Mouse (Mus musculus) granulocyte monocyte progenitor cell, adult 5-6 weeks (primary cell): ENCODE data around the gene Cnpy2. TPM values are rescaled to one million over a fixed set of nuclear protein-coding genes. Genes with fewer than 3 reads are reported as not detected.
A peak's percentile ranks its signal among the peaks of the same experiment; 100 is the strongest.

Experiments
- ATAC-seq: replicated peaks from 2 replicates; pipeline ENCODE4 v1.8.0; 2016; ENCODE audit warnings: mild to moderate bottlenecking, moderate TSS enrichment, inconsistent platforms; ENCODE audit not compliant: poor library complexity, severe bottlenecking
- total RNA-seq, 2 experiments: library from RNA; stranded (forward) in 1 of 2; stranded (reverse) in 1 of 2; fragments of 200-712, 200-1000 nt in 1 of 2; fragments of >200 nt in 1 of 2; fragmentation: Nextera tagmentation in 1 of 2; gene quantifications; 2 replicates each; pipeline ENCODE4 v1.2.3; 2014 to 2017

Cnpy2 gene
- total RNA-seq, 2 experiments from 2014 or later = 135 to 200 TPM

GRCm38 (mm10) chr10:128361836-128362235 lies 39.6 kb downstream of the Cnpy2 start:
- ATAC-seq = no peak

DNA sequence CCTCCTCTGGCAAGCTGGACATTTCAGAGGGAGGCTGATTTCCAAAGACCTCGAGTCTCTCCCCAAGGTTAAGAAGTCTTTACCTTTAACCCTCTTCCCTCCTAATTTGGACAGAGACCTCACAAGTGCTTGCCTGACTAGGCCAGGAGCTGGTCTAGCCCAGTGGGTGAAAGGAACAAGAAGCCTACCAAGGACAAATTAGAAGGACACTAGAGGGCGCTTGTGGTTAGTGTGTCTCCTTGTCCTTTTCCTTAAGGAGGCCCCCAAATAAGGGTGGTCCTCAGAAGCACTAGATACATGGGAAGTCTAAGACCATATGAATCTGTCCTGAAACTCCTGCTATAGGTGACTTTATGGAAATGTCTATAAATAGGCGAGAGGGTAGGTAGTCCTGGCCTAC lies 40.3 kb downstream of the Cnpy2 start:
- peak; percentile 48 for ATAC-seq

DNA sequence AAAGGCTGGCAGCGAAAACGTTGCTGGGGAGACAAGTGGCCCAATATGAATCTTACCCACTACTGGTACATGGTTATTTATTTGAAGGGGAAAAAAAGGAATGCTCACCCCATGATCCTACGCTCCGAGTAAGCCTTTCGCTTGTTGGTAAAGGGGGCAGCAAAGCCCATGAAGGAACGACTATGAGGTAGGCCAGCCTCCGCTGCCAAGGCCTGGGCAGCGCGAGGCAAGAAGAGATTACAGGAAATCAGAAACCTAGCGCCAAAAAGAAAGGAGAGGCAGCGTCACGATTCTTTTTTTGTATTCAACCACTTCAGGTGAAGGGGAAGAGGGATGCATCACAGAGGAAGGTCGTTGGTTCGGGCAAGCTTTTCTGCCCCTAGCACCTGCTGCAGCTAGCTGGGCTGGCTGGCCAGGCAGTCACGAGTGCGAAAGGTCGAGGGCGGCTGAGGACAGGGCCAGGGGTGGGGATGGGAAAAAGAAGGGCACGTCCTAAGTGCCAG lies 45.7 kb downstream of the Cnpy2 start:
- ATAC-seq = peak; percentile 6

DNA sequence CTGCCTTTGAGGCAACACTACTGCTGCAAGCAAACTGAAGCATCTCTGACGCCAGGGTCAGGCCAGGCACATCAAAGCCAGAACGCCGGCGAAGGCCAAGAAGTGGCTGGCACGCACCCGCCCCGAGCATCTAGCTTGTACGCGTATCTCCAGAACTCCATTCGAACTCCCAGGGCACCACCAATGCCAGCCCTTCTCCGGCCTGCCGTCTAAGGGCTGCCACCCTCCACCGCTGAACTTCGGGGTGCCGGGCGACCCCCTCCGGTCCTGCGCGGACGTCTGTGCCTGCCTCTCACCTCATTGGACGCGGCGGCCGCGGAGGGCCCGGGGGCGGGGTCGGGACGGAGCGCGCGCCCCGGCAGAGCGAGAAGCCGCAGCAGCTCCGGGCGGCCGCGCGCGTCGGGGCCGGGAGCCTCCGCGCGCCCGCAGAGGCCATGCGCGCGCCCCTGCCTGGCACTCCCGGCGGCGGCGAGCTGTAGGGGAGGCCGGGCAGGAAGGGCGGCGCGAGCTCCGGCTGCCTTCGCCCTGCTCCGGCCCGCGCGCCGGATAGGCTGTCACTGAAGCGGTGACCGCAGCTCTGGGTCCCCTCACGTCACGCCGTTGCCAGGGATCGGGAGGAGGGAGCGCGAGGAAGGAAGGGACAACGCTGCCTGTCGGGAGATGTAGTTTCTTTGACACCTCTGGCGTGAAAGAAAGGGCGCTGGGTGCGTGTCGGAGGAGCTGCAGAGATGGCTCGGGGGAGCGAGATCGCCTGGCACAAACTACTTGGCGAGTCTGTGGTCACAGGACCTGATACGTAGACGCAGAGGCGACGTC lies 46.4 kb downstream of the Cnpy2 start, which contains the start of gene Coq10a:
Gene Coq10a, minus strand, starts transcription at position 596 of the 816 bp plus-strand sequence.
- ATAC-seq = peak; percentile 70

- ATAC-seq = no peak
Observed at GRCm38 (mm10) chr10:128369218-128369543, 46.9 kb downstream of the Cnpy2 start.

GRCm38 (mm10) chr10:128369599-128369998 lies 47.3 kb downstream of the Cnpy2 start:
- ATAC-seq = no peak

DNA sequence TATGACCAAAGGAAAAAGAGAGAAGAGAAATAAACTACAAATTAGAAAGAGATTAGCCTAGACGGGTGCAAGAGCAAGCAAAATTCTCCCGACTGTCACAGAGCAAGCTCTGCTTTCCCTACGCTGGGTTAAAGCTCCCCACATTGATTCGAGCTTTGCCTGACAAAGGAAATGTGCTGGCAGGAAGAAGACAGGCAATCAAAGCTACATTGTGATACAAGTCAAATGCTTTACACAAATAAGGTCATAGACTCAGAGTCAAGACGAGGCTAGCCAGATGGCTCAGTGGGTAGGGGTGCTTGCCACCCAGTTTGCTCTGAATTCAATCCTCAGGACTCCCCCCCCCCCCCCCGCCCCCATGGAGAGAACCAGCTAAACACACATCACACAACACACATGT lies 47.8 kb downstream of the Cnpy2 start:
- no peak for ATAC-seq

DNA sequence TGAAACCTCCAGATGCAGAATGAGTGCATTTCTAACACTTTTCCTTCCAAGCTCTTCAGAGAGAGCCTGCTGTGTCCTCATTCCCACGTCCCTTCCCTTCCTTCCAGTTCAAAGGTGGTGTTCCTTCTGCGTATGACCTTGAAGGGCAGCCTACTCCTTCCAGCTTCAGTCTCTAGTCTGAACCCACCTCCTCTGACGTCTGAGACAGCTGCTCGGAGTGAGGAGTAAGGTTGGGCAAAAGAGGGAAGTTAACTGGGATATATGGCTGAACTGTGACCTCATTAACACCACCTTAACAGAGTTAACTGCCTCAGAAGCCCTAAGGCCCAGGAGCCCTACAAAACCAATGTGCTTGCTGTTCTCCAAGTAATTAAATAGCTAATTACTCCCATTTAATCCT lies 48.3 kb downstream of the Cnpy2 start:
- ATAC-seq = peak; percentile 15

- ATAC-seq = no peak
Observed at GRCm38 (mm10) chr10:128372142-128372541, 49.9 kb downstream of the Cnpy2 start.

DNA sequence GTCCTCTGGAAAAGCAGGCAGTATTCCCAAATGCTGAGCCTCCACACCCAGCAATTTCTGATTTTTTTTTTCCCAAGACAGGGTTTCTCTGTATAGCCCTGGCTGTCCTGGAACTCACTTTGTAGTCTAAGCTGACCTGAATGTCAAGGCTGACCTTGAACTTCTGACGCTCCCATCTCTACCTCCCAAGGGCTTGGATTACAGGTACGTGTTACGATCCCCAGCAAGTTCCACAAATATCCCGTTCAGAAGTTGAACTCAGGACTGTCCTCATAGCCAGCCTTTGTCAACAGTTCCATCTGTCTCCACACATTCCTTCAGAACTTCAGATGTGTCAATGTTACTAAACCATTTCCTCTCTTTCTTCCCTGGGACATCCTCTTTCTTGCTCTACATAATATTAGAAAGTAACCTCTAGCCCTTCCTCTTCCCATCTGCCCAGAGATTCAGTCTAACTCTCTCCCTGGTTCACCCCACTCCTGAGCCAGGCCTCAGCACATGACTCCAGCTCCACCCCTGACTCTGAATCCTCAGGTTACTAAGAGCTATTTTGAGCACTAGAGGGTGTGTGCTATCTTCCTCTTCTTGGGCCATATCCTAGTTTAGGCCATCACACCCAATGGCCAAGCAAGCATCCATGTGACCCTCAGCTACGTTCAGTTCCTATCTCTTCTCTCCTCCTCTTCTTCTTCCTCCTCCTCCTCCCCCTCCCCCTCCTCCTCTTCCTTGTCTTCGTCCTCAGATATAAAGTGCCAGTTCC lies 50.9 kb downstream of the Cnpy2 start:
- peak; percentile 60 for ATAC-seq

DNA sequence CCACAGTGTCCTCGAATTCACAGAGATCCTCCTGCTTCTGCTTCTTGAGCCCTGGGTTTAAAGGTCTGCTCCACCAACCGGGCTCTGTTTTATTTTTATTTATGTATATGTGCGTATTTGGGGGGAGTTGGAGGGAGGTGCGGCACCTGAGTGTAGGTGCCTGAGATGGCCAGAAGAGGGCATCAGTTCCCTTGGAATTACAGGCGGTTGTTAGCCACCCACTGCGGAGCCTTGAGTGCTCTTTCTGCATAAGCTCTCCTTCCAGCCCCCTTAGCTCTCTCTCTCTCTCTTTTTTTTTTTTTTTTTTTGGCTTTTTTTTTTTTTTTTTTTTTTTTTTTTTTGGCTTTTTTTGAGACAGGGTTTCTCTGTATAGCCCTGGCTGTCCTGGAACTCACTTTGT lies 52.1 kb downstream of the Cnpy2 start:
- no peak for ATAC-seq

GRCm38 (mm10) chr10:128376099-128376454 lies 53.8 kb downstream of the Cnpy2 start:
- ATAC-seq = no peak

- ATAC-seq = peak; percentile 52
Observed at GRCm38 (mm10) chr10:128376455-128377211, 54.4 kb downstream of the Cnpy2 start, which contains the start of gene Ankrd52. Gene Ankrd52 (plus strand): TSS chr10:128377115.

Other genes with a start within 250 kb of the Cnpy2 start
- 1,867 and 2,007 TPM in 2 replicates for gene Atp5b, start 239.2 kb upstream of the Cnpy2 start, total RNA-seq (2014; fragmentation: Nextera tagmentation)
- 1,997 and 2,300 TPM in 2 replicates for gene Atp5b, start 239.2 kb upstream of the Cnpy2 start, total RNA-seq (2017)
- 54.8 and 64.2 TPM in 2 replicates for gene Baz2a, start 230.9 kb upstream of the Cnpy2 start, total RNA-seq (2014; fragmentation: Nextera tagmentation)
- gene Baz2a, start 230.9 kb upstream of the Cnpy2 start, total RNA-seq (2017) = 15.0 and 17.2 TPM in 2 replicates
- 14.3 and 20.5 TPM in 2 replicates for gene Rbms2, start 142.2 kb upstream of the Cnpy2 start, total RNA-seq (2014; fragmentation: Nextera tagmentation)
- 1.8 and 2.1 TPM in 2 replicates for gene Rbms2, start 142.2 kb upstream of the Cnpy2 start, total RNA-seq (2017)
- gene Gls2, start 128.0 kb upstream of the Cnpy2 start, total RNA-seq (2014; fragmentation: Nextera tagmentation) = not detected in 2 replicates
- gene Gls2, start 128.0 kb upstream of the Cnpy2 start, total RNA-seq (2017) = not detected in 2 replicates
- 15.1 and 16.3 TPM in 2 replicates for gene Spryd4, start 110.7 kb upstream of the Cnpy2 start, total RNA-seq (2014; fragmentation: Nextera tagmentation)
- gene Spryd4, start 110.7 kb upstream of the Cnpy2 start, total RNA-seq (2017) = 9.7 and 19.2 TPM in 2 replicates
- gene Mip, start 96.6 kb upstream of the Cnpy2 start, total RNA-seq (2014; fragmentation: Nextera tagmentation) = 0.75 TPM in 1 of 2 replicates, not detected in the other
- not detected in 2 replicates for gene Mip, start 96.6 kb upstream of the Cnpy2 start, total RNA-seq (2017)
- gene Timeless, start 90.4 kb upstream of the Cnpy2 start, total RNA-seq (2014; fragmentation: Nextera tagmentation) = 55.4 and 70.5 TPM in 2 replicates
- gene Timeless, start 90.4 kb upstream of the Cnpy2 start, total RNA-seq (2017) = 64.0 and 71.4 TPM in 2 replicates
- gene Apon, start 68.4 kb upstream of the Cnpy2 start, total RNA-seq (2014; fragmentation: Nextera tagmentation) = 0.41 and 3.2 TPM in 2 replicates
- gene Apon, start 68.4 kb upstream of the Cnpy2 start, total RNA-seq (2017) = 0.31 and 0.99 TPM in 2 replicates
- not detected in 2 replicates for gene Apof, start 53.8 kb upstream of the Cnpy2 start, total RNA-seq (2014; fragmentation: Nextera tagmentation)
- 0.34 and 0.57 TPM in 2 replicates for gene Apof, start 53.8 kb upstream of the Cnpy2 start, total RNA-seq (2017)
- 26.8 and 28.5 TPM in 2 replicates for gene Stat2, start 51.9 kb upstream of the Cnpy2 start, total RNA-seq (2014; fragmentation: Nextera tagmentation)
- gene Stat2, start 51.9 kb upstream of the Cnpy2 start, total RNA-seq (2017) = 6.5 and 7.1 TPM in 2 replicates
- not detected in 2 replicates for gene Il23a, start 23.7 kb upstream of the Cnpy2 start, total RNA-seq (2014; fragmentation: Nextera tagmentation)
- gene Il23a, start 23.7 kb upstream of the Cnpy2 start, total RNA-seq (2017) = 1.3 and 1.6 TPM in 2 replicates
- 22.7 and 25.7 TPM in 2 replicates for gene Pan2, start 19.1 kb upstream of the Cnpy2 start, total RNA-seq (2014; fragmentation: Nextera tagmentation)
- gene Pan2, start 19.1 kb upstream of the Cnpy2 start, total RNA-seq (2017) = 9.8 and 16.2 TPM in 2 replicates
- gene Cs, start 15.3 kb downstream of the Cnpy2 start, total RNA-seq (2014; fragmentation: Nextera tagmentation) = 175 and 176 TPM in 2 replicates
- gene Cs, start 15.3 kb downstream of the Cnpy2 start, total RNA-seq (2017) = 104 and 114 TPM in 2 replicates
- 20.8 and 28.4 TPM in 2 replicates for gene Coq10a, start 46.5 kb downstream of the Cnpy2 start, total RNA-seq (2014; fragmentation: Nextera tagmentation)
- gene Coq10a, start 46.5 kb downstream of the Cnpy2 start, total RNA-seq (2017) = 6.8 and 7.9 TPM in 2 replicates
- gene Ankrd52, start 54.7 kb downstream of the Cnpy2 start, total RNA-seq (2014; fragmentation: Nextera tagmentation) = 58.1 and 60.1 TPM in 2 replicates
- gene Ankrd52, start 54.7 kb downstream of the Cnpy2 start, total RNA-seq (2017) = 9.1 and 11.3 TPM in 2 replicates
- gene Slc39a5, start 78.8 kb downstream of the Cnpy2 start, total RNA-seq (2014; fragmentation: Nextera tagmentation) = not detected in 2 replicates
- not detected in 2 replicates for gene Slc39a5, start 78.8 kb downstream of the Cnpy2 start, total RNA-seq (2017)
- 80.4 and 115 TPM in 2 replicates for gene Nabp2, start 89.0 kb downstream of the Cnpy2 start, total RNA-seq (2014; fragmentation: Nextera tagmentation)
- 58.6 and 60.5 TPM in 2 replicates for gene Nabp2, start 89.0 kb downstream of the Cnpy2 start, total RNA-seq (2017)
- gene Rnf41, start 89.2 kb downstream of the Cnpy2 start, total RNA-seq (2014; fragmentation: Nextera tagmentation) = 15.7 and 29.1 TPM in 2 replicates
- 16.5 and 18.6 TPM in 2 replicates for gene Rnf41, start 89.2 kb downstream of the Cnpy2 start, total RNA-seq (2017)
- gene Smarcc2, start 136.8 kb downstream of the Cnpy2 start, total RNA-seq (2014; fragmentation: Nextera tagmentation) = 90.4 and 113 TPM in 2 replicates
- 56.4 and 56.9 TPM in 2 replicates for gene Smarcc2, start 136.8 kb downstream of the Cnpy2 start, total RNA-seq (2017)
- 1,019 and 1,105 TPM in 2 replicates for gene Myl6, start 171.7 kb downstream of the Cnpy2 start, total RNA-seq (2014; fragmentation: Nextera tagmentation)
- gene Myl6, start 171.7 kb downstream of the Cnpy2 start, total RNA-seq (2017) = 1,278 and 1,308 TPM in 2 replicates
- gene Myl6b, start 176.2 kb downstream of the Cnpy2 start, total RNA-seq (2014; fragmentation: Nextera tagmentation) = 10.7 and 13.7 TPM in 2 replicates
- 1.2 and 1.7 TPM in 2 replicates for gene Myl6b, start 176.2 kb downstream of the Cnpy2 start, total RNA-seq (2017)
- 89.1 and 90.5 TPM in 2 replicates for gene Esyt1, start 203.4 kb downstream of the Cnpy2 start, total RNA-seq (2014; fragmentation: Nextera tagmentation)
- 78.8 and 97.6 TPM in 2 replicates for gene Esyt1, start 203.4 kb downstream of the Cnpy2 start, total RNA-seq (2017)
- 8.8 and 9.7 TPM in 2 replicates for gene Zc3h10, start 225.3 kb downstream of the Cnpy2 start, total RNA-seq (2014; fragmentation: Nextera tagmentation)
- gene Zc3h10, start 225.3 kb downstream of the Cnpy2 start, total RNA-seq (2017) = 12.5 and 13.6 TPM in 2 replicates
- gene Rpl41, start 226.8 kb downstream of the Cnpy2 start, total RNA-seq (2014; fragmentation: Nextera tagmentation) = 6,066 and 6,315 TPM in 2 replicates
- 3,608 and 4,444 TPM in 2 replicates for gene Rpl41, start 226.8 kb downstream of the Cnpy2 start, total RNA-seq (2017)
- 404 and 410 TPM in 2 replicates for gene Pa2g4, start 243.5 kb downstream of the Cnpy2 start, total RNA-seq (2014; fragmentation: Nextera tagmentation)
- gene Pa2g4, start 243.5 kb downstream of the Cnpy2 start, total RNA-seq (2017) = 414 and 442 TPM in 2 replicates